Mouse (Mus musculus) cerebellum, adult 2 months (tissue): ENCODE results near the gene Vps8. TPM values are rescaled to one million over a fixed set of nuclear protein-coding genes. Genes with fewer than 3 reads are reported as not detected.

Experiments
- DNase-seq, 2 experiments: peaks; one replicate each; pipeline ENCODE4 v3.0.0; 2021
- H3K27ac ChIP-seq: fragments of 200-500 bp; 2 replicates; pipeline ENCODE4 v1.5.1; 2012; ENCODE audit warnings: low read length, control low read depth, inconsistent platforms; ENCODE audit not compliant: insufficient read depth
- H3K27me3 ChIP-seq: fragments of 200-500 bp; 2 replicates; pipeline ENCODE4 v1.6.1; 2012; ENCODE audit warnings: inconsistent platforms, mild to moderate bottlenecking, low read length, moderate library complexity; ENCODE audit not compliant: control insufficient read depth, insufficient read depth
- H3K4me1 ChIP-seq: fragments of 200-500 bp; 2 replicates; pipeline ENCODE4 v1.6.1; 2011; ENCODE audit warnings: low read length; ENCODE audit not compliant: control insufficient read depth, insufficient read depth
- H3K4me3 ChIP-seq: fragments of 200-500 bp; replicated peaks from 2 replicates; pipeline ENCODE3; 2011; ENCODE audit warnings: mild to moderate bottlenecking, low read depth, low read length, control low read depth; ENCODE audit not compliant: insufficient read depth
- CTCF ChIP-seq: fragments of 200-500 bp; IDR thresholded peaks from 2 replicates; pipeline ENCODE4 v1.5.1; 2011; ENCODE audit warnings: low read depth, mild to moderate bottlenecking, control low read depth, low read length, moderate library complexity, borderline replicate concordance; ENCODE audit not compliant: insufficient read depth
- POLR2A ChIP-seq: fragments of 200-500 bp; IDR thresholded peaks from 2 replicates; pipeline ENCODE4 v1.6.1; 2011; ENCODE audit warnings: low read length, control low read depth, borderline replicate concordance; ENCODE audit not compliant: insufficient read depth
- WGBS: fragments of 180-500 bp; shearing (Covaris S2); methylation state at CpG from one replicate; pipeline ENCODE4 v1.1.7; 2018; 5-methylcytosine and 5-hydroxymethylcytosine counted together
- polyA plus RNA-seq: library from polyadenylated mRNA; depleted of rRNA; stranded (reverse); fragments of >200 nt; gene quantifications from 2 replicates; pipeline ENCODE4 v1.2.3, GENCODE M21; 2012

Gene Vps8
- polyA plus RNA-seq, 1 experiment = 26.3 TPM

DNA sequence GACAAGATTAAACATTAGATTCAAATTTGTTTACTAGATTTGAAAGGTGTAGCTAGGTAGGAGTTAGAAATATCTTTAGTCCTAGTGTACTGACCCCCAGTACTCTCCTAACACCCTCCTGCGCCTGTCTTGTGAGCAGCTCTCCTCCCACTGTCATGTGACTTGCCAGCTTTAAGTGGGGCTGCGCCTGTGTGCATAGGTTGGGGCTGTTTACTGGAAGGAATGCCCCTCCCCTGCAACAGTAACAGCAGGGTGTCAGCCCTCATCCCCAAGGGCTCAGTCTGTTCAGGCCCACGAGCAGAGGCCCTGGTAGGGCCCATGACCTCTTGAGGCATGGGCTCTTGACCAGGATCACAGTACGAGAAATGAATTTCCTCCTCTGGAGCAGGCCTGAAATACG lies 62.8 kb downstream of the Vps8 start:
- 68% methylated on average over 5 of the region's 5 CpGs for WGBS
- TF ChIP-seq POLR2A = no peak
- no peak for TF ChIP-seq CTCF

DNA sequence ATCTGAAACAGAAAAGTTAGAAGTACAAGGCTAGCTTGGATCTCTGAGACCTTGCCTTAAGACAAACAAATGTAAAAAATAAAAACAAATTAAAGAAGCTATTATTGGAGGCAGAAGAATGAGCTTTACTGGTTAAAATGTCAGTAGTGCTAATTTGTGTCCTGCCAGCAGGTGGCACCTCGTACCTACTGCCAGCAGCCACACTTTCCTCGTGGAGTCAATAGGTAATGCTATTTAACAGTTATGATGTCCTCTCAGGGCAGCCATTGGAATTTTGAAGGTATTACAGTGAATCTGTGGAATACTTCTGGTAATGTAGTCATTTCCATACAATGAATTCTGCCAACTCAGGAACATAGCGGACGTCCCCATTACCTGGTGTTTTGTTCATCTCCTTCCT lies 65.5 kb downstream of the Vps8 start:
- Histone ChIP-seq H3K4me3 (no peak overlapping the region), H3K27me3 (no peaks in the 10 kb centered on the region), H3K4me1 (no peaks in the 10 kb centered on the region), H3K27ac (no peak overlapping the region)
- WGBS = 50% methylated on average over 4 of the region's 4 CpGs
- DNase-seq = peak; percentile 25 to 36
- TF ChIP-seq CTCF (peak; percentile 77), POLR2A (no peak)

More for the DNA sequence above, 62.8 kb downstream of the Vps8 start:
- no peak for DNase-seq
- H3K4me1 ChIP-seq = no peaks in the 10 kb centered on the region
- H3K27me3 ChIP-seq = no peaks in the 10 kb centered on the region
- no peak overlapping the region for H3K27ac ChIP-seq
- H3K4me3 ChIP-seq = no peak overlapping the region

DNA sequence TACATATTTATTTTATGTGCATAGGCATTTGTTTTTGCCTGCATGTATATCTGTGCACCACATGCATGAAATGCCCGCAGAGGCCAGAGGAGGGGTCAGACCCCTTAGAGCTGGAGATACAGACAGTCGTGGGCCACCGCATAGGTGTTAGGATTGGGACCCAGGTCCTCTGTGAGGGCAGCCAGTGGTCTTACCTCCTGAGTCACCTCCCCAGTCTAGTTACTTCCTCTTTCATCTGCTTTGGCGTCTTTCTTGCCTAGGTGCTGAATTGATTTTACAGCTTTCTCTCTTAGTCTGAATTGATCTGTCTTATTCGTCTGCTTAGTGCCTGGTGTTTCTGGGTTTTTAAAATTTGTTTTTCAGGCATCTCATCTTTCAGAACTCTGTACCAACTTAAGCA lies 69.4 kb downstream of the Vps8 start:
- TF ChIP-seq CTCF (no peak), POLR2A (no peak)
- Histone ChIP-seq H3K4me3 (no peak overlapping the region), H3K4me1 (no peaks in the 10 kb centered on the region), H3K27me3 (no peaks in the 10 kb centered on the region), H3K27ac (no peak overlapping the region)
- no peak for DNase-seq
- WGBS = 73% methylated on average over 5 of the region's 5 CpGs

DNA sequence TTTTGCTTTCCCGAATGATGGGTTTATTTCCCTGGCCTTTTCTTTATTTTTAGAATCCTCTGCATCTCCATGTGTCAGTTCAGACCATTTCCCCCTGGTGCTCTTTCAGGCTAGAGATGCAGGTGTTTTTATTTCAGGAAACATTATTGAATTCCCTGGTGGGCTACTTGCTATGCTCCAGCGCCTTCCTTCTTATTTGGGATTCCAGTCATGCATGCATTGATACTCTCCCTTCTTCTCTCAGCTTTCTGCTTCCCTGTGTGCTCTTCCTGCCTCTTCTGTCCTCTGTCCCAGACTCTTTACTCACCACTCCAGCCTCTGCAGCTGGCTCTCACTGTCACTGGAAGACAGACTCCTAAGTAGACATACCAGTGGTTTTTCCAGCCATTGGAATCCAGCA lies 70.0 kb downstream of the Vps8 start:
- TF ChIP-seq CTCF (no peak), POLR2A (no peak)
- WGBS = 13% methylated on average over 2 of the region's 2 CpGs
- no peaks in the 10 kb centered on the region for H3K27me3 ChIP-seq
- no peaks in the 10 kb centered on the region for H3K4me1 ChIP-seq
- no peak overlapping the region for H3K4me3 ChIP-seq
- no peak for DNase-seq
- no peak overlapping the region for H3K27ac ChIP-seq

DNA sequence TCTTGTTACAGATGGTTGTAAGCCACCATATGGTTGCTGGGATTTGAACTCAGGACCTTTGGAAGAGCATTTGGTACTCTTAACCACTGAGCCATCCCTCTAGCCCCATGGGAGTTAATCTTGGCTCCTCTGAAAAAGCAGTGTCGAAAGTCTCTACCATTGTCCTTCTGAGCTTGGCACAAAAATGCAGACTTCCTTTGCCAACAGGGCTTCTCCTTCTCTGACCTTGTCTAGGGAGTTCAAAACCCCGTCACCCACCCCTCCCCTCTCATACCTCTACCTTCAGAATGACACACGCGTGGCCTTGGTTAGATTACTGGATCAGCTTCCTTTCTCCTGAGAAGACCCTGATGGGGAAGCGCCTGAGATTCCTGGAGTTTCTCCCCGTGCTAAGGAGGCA lies 71.8 kb downstream of the Vps8 start:
- no peak overlapping the region for H3K27ac ChIP-seq
- TF ChIP-seq CTCF (no peak), POLR2A (no peak)
- H3K4me1 ChIP-seq = no peaks in the 10 kb centered on the region
- no peak overlapping the region for H3K4me3 ChIP-seq
- no peaks in the 10 kb centered on the region for H3K27me3 ChIP-seq
- WGBS = 78% methylated on average over 6 of the region's 6 CpGs
- DNase-seq = no peak

DNA sequence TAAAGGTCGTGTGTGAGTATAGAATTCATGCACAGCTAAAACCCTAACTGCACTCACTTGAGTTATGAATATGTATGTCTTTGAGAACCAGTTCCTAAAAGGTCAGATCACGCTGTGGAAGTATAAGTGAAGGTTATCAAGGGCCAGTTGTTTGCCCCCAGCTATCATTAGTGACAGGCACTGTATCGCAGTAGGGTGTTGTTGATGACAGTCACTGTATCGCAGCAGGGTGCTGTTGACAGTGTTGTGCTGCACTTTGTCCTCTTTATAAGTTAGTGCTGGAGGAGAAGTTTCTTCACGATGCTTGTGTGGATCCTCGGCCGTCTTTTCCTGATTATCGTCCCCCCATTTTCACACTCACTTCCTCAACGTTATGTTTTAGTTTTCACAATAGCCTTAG lies 73.9 kb downstream of the Vps8 start:
- no peaks in the 10 kb centered on the region for H3K4me1 ChIP-seq
- WGBS = 92% methylated on average over 9 of the region's 9 CpGs
- H3K4me3 ChIP-seq = no peak overlapping the region
- H3K27me3 ChIP-seq = no peaks in the 10 kb centered on the region
- DNase-seq = no peak
- TF ChIP-seq POLR2A (no peak), CTCF (no peak)
- H3K27ac ChIP-seq = no peak overlapping the region

DNA sequence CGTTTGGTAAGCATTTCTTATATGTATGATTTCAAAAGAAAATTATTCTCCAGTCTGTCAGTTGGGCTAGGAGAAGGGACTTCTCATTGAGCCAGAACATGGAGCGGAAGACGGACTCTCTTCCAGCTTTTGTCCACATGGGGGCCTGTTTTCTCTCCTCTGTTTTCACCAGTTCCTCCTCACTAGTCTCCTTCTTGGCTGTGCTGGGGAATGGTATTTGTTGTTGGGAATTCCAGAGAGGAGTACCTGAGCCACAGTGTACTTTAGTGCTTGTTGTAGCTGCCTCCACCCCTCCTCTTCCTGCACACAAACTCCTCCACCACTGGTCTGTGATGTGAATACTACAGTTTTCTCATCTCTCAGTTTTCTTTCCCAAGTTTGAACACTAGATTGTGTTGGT lies 74.7 kb downstream of the Vps8 start:
- no peak for TF ChIP-seq POLR2A
- TF ChIP-seq CTCF = no peak
- DNase-seq = no peak
- no peak overlapping the region for H3K27ac ChIP-seq
- no peak overlapping the region for H3K4me3 ChIP-seq
- no peaks in the 10 kb centered on the region for H3K4me1 ChIP-seq
- no peaks in the 10 kb centered on the region for H3K27me3 ChIP-seq
- WGBS = 70% methylated on average over 3 of the region's 3 CpGs

DNA sequence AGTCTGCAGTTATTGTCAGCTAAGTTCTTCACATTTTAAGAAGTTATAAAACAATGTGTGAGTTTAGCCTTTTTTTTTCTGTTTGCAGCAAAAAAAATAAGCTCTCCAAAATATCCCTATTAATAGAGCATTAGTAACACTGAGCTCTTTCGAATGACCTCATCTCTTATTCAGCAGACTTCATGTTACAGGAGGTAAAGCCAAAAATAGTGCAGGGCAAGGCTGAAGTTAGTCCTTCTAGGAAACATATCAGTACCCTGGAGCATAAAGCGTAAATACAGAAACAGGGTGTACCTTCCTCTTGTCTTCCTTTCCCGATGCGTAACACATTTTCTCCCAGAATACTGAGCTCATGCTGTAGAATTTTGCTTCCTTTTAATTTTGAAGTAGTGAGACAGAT lies 76.1 kb downstream of the Vps8 start:
- H3K4me3 ChIP-seq = no peak overlapping the region
- TF ChIP-seq CTCF = no peak
- no peak for TF ChIP-seq POLR2A
- 94% methylated on average over 4 of the region's 4 CpGs for WGBS
- no peaks in the 10 kb centered on the region for H3K27me3 ChIP-seq
- no peaks in the 10 kb centered on the region for H3K4me1 ChIP-seq
- H3K27ac ChIP-seq = no peak overlapping the region
- no peak for DNase-seq

DNA sequence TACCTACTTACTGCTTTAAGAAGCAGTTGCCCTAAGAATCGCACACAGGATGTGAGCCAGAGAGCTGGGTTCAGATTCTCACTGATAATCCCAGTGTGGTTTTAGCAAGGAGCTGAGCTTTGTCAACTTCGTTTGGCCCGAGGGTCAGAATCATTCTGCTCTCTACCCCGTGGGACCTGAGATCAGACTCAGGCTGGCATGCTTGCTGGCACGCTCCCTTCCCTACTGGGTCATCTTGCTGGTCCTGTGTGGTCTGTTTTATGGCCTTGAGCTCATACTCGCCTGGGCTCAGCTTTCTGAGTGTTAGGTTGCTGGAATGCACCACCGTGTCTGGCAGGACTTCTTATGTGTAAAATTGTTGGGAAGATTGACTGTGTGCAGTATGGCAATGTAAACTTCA lies 76.7 kb downstream of the Vps8 start:
- Histone ChIP-seq H3K4me1 (no peaks in the 10 kb centered on the region), H3K27ac (no peak overlapping the region), H3K4me3 (no peak overlapping the region), H3K27me3 (no peaks in the 10 kb centered on the region)
- WGBS = 43% methylated on average over 7 of the region's 7 CpGs
- DNase-seq = no peak
- no peak for TF ChIP-seq POLR2A
